Mouse (Mus musculus) T-helper 1 cell (primary cell): ENCODE measurements around the gene Pde5a.

Source experiments
- in situ Hi-C: fragments of 300-600 bp; cut with MboI, MseI; formaldehyde crosslinking; loops from one replicate; pipeline ENCODE4 v1.15.1; 2025; ENCODE audit warnings: high pct_unique_total_duplicates

Gene Pde5a

DNA sequence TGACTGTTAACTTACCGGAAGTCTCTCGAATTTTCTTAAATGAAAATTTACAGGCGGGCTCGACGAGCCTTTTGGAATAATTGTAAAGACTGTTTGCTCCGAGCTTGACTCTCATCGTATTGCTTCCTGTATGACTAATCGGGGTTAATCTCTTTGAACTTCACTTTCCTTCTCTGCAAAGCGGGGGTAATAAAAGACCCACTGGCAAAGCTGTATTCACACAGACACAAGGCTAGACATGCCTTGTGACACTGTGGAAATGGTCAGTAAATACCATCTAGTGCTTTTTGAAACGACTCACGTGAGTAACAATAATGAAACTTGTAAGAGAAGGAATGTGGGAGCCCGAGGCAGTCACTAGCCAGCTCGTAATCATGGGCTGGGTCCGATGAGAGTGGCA, 35.0 kb downstream of the Pde5a start:
- in situ Hi-C loops, result no loop called here

DNA sequence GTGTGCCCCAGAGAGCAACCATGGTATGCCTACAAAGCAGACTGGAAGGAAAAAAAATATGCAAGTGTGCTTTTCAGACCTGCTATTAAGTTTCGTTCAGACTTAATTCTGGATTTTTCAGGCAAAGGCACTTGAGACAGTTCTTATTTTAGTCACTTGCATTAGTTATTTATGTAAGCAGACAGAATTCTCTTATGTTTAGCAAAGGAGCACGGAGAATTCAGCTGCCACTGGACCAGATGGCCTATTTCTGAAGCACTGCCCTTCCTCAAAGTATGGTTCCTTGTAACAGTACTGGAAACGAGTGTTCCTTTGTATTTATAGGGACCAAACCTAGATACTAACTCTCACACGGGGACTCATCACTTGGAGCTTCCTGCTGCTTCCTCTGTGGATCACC, 38.2 kb downstream of the Pde5a start:
- in situ Hi-C loops, result no loop called here

DNA sequence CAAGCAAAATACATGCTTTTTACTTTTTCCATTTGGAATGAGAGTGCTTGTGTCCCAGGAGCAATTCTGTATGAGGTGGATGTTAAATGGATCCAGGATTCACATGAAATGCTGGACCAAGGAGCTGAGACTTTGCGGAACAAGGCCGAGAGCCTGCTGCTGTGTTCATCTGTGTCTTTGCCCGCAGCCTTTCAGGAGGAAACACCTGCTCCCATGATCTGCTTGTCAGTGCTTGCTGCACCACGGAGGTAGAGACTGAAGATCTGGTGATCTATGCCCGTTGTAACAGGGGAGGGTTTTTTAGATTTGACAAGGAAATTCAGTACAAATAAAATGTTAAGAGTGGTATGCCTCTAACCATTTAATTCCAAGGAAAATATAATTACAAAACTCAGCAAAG, 39.1 kb downstream of the Pde5a start:
- in situ Hi-C loops, result no loop called here

DNA sequence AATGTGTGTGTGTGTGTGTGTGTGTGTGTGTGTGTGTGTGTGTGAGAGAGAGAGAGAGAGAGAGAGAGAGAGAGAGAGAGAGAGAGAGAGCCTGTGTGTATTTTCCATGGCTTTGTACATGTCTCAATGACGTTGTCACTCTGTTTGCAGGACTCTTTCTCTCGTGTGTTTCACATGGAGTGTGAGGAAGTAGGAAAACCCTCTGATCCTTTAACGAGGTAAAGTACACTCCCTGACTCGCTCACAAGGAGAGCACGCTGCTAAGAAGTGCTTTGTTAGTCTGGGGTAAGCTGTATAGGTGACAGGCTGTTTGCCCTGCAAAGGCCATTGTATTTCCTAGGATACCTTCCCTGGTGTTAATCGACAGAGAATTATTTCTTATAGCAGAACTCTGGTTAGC, 52.7 kb downstream of the Pde5a start:
- in situ Hi-C loops, result loop anchor here (5.0 kb wide), 1 partner anchor 139 kb away; no protein-coding TSS in a partner anchor

DNA sequence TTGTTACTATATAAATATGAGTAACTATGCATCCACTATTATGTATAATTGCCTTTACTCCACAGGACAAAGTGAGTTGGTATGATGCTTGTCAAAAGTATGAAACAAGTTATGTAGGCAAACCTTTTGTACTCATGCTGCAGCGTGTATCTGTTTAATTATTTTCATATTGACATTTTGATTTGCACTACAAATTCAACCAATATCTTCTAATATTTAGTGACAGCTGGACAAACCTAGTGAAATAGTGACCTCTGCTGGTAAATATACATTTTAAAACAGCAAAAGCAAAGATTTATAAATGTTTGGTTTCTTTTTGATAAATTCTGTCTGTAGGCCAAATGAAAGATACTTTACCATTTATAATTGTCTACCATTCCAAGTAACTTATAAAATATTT, 55.5 kb downstream of the Pde5a start:
- in situ Hi-C loops, result loop anchor here (5.0 kb wide), 1 partner anchor 142 kb away; no protein-coding TSS in a partner anchor

DNA sequence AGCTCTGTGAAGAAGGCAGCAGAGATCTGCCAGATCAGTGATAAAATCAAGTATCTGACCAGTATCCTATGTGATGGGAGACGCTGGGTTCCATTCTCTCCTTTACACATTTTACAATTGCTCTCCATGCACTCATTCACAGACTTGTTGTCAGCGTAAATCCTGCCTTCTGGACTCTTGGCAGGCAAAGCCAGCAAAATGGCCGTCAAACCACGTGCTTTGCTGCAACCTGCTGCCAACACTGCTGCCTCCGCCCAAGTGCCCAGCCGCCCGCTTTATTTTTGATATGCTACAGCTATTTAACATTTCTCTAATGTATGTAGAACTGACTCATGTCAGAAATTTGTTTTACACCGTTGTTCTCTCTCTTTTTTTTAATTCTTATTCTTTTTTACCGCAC, 59.6 kb downstream of the Pde5a start:
- in situ Hi-C loops, result no loop called here

DNA sequence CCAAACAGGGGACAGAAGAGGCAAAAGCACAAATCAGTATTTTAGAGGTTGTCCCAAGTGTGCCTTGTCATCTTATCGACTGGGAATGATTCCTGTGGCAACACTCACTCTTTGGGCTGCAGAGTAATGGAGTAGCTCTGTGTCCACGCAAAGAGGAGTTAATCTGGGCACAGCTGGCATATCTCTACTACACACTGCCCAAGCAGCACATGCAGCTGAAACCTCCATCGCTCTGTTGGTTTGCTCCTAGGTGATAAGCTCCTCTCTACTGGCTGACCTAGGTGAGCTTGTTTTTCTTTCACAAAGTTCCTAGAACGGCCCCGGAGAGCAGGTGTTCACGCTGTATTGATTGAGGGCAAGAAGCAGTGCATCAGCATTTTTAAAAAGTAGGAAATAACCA, 60.8 kb downstream of the Pde5a start:
- in situ Hi-C loops, result no loop called here

DNA sequence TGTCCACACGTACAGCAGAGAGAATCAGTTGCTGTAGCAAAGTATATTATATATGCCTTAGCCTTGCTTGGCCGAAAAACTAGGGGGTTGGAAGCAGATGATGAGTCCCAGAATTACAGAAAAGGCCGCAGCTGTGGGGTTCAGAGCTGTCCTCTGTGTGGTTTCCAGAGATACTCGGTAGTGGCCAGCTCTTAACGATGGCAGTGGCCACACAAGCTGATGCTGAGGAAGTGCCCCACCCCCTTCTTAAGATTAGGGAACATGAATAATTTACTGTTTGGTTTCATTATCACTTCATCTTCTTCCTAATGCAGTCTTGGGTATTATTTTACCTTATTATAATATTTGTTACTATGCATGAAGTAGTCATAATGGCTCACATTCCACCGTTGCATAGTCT, 71.3 kb downstream of the Pde5a start:
- in situ Hi-C loops, result no loop called here

DNA sequence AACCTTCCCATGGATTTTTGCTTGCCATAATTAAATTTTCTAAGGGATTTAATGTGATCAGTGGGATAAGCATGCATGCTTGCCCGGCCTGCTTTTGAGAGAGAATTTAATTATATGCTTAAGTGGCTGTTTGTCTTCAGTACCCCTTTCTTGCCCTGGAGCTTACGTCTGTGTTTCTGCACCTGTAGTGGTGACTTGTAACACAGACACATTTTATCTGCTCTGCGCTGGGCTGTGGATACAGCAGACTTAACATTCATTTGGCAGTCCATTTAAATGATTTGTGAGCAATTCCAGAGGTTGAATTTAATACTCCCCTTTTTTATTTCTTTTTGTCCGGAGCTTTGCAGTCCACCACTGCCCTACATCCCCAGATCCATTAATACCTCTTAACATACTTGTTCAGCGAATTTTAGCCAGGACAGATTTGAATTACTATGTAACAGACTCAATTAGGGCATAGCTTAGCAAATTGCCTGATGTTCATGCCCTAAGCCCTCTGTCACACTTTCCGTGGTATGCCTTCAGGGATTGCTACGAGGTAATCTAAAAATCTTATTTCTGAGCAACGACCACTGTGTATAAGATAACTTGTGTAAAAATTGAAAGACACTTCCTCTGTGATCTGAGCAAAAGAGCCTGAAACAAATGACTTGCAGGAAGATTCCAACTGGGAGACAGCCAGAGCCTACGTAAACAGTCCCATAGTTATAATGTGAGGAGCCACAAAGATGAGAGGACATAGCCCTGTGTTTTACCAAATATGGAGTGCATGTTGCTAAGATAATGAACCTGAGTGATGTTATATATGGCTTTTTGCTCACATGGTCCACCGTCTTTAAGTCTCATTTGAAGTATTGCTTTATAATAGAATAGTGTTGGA, 72.0 kb downstream of the Pde5a start:
- in situ Hi-C loops, result no loop called here

DNA sequence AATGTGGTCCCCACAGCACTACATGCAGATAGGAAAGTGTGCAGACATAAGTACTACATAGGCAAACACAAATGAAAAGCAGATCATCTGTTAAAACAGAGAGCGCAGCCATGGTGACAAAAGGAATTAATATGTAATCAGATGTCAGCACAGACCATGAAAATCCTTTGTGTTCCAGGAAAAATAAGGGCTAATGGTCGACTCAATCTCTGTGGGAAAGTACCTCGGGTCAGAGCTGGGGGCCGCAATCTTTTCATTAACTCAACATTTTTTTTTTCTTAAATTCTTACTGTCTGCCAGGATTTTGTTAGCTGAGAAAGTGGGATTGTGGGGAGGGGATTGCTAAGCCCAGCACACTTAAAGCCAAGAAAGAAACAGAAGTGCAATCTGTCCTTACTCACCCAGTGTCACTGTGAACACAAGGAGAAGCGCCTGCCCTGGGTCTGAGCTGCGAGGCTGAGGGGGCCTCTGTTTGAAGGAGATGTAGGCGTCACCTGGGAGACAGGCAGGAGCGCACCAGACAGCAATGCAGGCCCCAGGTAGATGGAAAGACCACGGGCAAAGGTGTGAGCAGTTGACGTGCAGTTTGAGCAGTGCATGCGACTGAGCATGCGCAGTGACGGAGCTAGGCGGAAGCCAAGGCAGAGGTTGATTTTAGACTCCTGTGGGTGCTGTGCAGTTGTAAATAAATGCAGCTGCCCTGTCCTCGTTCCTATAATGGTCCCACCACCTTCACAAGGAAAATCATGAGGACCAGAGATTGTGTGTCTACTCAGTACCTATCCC, 72.9 kb downstream of the Pde5a start:
- in situ Hi-C loops, result no loop called here

DNA sequence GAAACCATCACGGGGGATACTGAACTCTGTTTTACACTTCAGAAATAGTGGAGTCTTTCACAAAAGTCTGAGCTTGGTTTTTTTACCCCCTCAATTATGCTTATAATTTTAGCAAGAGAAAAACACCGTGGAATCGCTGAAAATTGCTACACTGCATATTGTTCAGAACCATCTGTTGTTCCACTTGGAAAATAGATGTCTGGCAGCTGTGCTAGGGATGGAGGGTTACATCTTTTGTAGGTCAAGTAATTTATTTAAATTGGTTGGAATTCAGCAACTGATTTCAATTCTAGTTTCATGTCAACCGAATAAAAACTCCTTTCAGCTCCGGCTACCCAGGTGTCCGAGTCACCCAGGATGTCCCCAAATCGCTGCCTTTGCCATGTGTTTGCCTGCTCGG, 78.6 kb downstream of the Pde5a start:
- in situ Hi-C loops, result no loop called here

DNA sequence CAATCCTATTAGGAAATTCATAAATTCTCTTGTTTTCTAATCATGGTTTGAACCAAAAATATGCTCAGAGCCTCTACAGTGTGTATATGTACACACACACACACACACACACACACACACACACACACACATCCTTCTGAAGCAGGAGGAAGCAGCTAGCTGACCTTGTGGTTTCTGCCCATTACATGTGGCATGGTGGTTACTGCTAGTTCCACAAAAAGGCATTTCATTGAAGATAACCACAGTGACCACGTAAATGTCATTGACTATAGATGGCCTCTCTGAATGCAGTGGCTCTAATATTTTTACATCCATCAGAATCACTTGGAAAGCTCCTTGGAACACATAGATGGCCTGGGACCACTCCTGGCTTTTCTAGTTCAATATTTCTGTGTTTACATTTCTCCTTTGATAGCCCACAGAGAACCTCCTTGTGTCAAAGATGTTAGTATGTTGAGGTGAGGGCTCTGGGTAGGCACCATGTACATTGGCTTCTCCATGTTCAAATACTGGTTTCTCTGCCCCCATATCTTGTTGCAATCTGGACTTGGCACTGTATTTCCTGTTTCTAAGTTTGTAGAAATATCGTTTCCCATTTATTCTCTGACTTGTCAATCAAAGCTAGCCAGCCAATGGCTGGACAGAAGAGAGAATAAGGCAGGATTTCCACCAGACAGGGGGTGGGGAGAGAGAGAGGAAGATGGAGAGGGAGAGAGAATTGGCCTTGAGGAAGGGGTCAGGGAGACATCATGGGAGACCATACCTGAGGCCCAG, 81.5 kb downstream of the Pde5a start:
- in situ Hi-C loops, result no loop called here

DNA sequence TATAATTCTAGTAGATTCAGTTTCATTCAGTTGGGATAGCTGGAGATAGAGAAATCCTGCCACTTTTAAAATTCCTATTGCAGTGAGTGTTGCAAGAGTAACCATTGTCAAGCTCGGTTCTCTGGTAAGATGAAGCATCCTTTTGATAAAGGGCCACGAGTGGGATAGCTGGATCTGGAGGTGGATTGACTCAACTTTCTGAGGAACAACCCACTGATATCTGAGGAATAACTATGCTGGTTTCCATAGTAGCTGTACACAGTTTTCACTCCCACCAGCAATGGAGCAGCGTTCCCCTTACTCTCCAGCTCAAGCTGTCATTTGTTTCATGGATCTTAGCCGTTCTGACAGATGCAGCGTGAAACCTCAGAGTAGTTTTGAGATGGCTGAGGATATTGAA, 82.2 kb downstream of the Pde5a start:
- in situ Hi-C loops, result no loop called here

DNA sequence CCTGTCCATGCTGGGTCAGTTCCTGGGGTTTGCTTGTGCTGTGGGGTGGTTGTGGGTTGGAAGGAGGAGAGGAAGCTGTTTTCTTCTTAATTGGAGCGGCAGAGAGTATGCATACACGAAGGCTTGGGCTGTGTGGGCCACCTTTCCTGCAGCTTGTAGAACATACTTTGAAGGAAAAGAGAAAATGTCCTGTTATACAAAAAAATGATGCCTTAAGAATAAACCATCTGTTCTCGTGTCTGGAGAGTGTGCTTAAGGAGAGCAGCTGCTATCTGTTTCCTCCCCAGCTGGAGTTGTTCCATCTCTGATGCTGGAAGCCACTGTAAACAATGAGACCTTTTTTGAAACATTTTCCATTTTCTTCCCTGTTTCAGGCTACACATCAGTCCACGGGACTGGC, 85.8 kb downstream of the Pde5a start:
- in situ Hi-C loops, result no loop called here

DNA sequence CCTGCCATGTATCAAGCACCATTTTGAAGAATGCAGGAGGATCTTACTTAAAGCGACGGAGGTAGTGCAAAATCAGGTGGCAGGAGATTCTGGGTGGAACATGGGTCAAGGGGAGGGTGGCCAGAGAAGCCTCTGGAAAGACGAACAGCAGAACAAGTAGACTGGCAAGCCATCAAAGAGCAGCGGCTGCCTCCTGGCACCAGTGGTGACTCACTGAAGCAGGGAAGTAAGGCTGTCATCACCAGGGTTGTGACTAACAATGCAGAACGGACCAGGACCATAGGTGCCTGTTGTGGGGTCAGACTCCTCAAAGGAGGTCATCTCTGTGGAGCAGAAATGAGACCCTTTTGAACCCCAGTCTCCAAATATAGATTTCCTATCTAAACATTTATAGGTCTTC, 89.5 kb downstream of the Pde5a start:
- in situ Hi-C loops, result no loop called here

DNA sequence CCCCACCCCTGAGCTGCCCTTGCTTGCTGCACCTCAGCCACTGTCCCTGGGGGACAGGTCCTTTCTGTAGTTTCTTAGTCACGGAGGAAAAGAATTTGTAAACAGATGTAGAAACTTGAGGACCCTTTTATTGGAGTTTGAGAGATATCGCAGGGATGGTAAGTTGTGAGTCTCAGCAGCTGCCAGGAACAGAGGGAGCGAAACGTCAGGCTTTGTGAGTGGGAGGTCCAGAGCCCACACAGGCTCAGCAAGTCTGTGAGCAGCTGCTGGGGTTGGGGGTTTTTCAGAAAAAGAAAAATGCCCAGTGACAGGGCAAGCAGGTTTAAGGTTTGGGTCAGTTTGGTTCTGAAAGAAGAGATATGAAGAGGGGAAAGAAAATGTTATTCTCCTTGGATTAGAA, 92.0 kb downstream of the Pde5a start:
- in situ Hi-C loops, result no loop called here

DNA sequence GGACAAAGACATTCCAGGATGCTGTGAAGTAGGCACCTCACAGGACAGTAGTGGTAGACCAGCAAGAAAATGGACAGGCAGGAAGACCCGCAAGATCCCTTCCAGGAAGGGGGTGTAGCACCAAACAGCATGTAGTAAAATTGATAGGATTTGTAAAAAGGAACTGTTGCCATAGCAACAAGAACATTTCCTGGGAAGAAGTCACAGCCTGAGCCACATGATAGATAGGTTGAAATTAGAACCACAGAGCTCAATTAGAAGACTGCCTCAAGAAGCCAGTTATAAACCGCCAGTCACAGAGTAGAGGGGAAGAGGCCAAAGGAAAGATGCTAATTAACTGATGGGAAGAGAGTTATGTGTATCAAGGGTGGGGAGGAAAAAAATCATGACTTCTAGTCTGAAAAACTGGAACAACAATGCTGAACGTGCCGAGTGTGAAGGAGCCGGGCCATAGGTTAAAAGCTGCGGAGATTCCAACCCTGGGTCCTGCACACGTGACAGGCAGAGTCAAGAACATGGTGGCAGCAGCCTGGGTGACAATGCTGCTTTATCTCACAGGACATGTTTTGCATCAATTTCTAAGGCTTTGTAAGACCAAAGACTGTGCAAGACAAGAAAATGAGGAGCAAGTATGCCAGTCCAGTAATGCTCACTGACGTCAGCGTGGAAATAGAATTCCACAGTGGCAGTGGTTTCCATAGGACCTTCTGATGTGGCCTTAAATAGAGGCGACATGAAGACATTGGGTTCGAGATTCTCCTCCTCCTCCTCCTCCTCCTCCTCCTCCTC, 99.7 kb downstream of the Pde5a start:
- in situ Hi-C loops, result loop anchor here (5.0 kb wide), 1 partner anchor 74 kb away; no protein-coding TSS in a partner anchor

DNA sequence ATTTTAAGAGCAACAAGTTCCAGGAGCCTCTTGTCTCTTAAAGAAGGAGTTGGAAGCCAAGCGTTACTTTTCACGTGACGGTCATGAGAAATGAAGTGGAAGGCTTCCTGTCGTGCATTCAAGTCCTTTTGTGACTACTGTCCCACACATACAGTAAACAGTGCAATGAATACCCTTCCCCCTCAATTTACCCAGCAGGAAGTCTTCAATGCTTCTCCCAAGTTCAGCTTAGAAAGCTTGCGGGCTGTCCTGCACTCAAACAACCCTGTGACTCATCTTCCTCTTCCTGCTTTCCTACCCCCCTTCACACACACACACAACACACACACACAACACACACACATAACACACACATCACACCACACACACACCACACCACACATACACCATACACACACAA, 105.8 kb downstream of the Pde5a start:
- in situ Hi-C loops, result no loop called here

DNA sequence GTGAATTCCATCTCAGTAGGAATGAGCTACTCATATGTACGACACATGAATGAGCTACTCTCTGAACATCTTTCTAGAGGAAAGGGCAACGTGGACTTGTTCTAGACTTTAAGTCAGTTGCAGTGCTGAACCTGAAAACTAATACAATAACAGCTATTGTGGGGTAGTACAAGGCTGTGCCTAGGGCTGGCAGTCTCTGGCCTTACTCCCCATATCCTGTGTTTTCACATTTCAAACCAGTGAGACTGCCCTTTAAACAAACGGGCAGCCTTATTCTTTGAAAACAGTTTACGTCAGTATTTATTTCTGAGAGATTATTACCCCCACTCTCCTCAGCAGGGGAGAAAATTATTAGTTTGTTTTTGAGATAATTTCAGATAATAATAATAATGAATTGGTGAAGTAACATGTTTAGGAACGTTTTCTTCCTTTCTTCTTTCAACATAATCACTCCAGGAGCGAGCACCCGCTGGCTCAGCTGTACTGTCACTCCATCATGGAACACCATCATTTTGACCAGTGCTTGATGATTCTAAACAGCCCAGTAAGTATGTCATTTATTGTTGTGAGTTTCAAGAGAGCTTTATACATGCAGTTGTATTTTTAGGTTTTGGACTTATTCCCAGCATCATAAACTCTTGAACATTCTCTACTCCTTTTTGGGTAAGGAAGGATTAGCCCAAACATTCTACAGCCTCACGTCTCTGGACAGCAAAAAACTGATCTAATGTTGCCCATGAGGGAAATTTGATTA, 106.5 kb downstream of the Pde5a start:
- in situ Hi-C loops, result no loop called here

DNA sequence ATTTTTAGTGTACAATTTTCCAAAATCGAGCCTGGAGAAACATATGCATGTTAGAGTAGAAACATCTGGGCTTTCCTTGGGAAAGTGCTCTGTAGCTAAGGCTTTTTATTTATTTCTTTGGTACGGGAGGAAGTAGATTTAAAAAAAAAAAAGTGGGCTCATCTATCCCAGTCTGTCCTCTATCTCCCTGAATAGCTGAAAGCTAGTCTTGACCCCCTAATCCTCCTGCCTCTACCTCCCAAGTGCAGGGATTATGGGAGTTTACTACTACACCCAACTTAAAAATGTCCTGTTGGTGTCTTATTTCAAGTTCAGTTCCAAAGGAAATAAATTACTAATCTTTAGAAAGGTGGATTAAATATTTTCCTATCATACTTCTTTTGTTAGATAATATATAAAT, 108.9 kb downstream of the Pde5a start:
- in situ Hi-C loops, result no loop called here
